Mouse (Mus musculus) erythroblast, embryonic 14.5 days (primary cell): ENCODE data around the gene Tmem191c. TPM values are rescaled to one million over a fixed set of nuclear protein-coding genes. Genes with fewer than 3 reads are reported as not detected.

ENCODE experiments used
- H3K27me3 ChIP-seq: 2 replicates; pipeline ENCODE4 v1.6.1; 2012; ENCODE audit warnings: inconsistent platforms; ENCODE audit not compliant: control insufficient read depth
- H3K36me3 ChIP-seq: 2 replicates; pipeline ENCODE4 v1.6.1; 2012; ENCODE audit warnings: mild to moderate bottlenecking, inconsistent platforms; ENCODE audit not compliant: control insufficient read depth
- H3K4me1 ChIP-seq: 2 replicates; pipeline ENCODE4 v1.6.1; 2012; ENCODE audit warnings: inconsistent platforms; ENCODE audit not compliant: control insufficient read depth
- H3K4me3 ChIP-seq: replicated peaks from 2 replicates; pipeline ENCODE3; 2012; ENCODE audit warnings: moderate library complexity, mild to moderate bottlenecking, inconsistent platforms
- H3K9me3 ChIP-seq: 2 replicates; pipeline ENCODE4 v1.6.1; 2012; ENCODE audit warnings: low read length, inconsistent platforms, mixed read lengths; ENCODE audit not compliant: control insufficient read depth
- GATA1 ChIP-seq: IDR thresholded peaks from 2 replicates; pipeline ENCODE4 v1.6.1; 2012; ENCODE audit warnings: low read length, inconsistent platforms, mixed read lengths
- TAL1 ChIP-seq: IDR thresholded peaks from 3 replicates; pipeline ENCODE4 v1.6.1; 2012; ENCODE audit warnings: low read length, inconsistent platforms, mixed read lengths
- polyA plus RNA-seq: library from polyadenylated mRNA; stranded (reverse); fragments of >175 nt; gene quantifications from 2 replicates; pipeline ENCODE4 v1.2.3, GENCODE M21; 2012

The Tmem191c gene
- polyA plus RNA-seq, 1 experiment = 0.20 TPM

DNA sequence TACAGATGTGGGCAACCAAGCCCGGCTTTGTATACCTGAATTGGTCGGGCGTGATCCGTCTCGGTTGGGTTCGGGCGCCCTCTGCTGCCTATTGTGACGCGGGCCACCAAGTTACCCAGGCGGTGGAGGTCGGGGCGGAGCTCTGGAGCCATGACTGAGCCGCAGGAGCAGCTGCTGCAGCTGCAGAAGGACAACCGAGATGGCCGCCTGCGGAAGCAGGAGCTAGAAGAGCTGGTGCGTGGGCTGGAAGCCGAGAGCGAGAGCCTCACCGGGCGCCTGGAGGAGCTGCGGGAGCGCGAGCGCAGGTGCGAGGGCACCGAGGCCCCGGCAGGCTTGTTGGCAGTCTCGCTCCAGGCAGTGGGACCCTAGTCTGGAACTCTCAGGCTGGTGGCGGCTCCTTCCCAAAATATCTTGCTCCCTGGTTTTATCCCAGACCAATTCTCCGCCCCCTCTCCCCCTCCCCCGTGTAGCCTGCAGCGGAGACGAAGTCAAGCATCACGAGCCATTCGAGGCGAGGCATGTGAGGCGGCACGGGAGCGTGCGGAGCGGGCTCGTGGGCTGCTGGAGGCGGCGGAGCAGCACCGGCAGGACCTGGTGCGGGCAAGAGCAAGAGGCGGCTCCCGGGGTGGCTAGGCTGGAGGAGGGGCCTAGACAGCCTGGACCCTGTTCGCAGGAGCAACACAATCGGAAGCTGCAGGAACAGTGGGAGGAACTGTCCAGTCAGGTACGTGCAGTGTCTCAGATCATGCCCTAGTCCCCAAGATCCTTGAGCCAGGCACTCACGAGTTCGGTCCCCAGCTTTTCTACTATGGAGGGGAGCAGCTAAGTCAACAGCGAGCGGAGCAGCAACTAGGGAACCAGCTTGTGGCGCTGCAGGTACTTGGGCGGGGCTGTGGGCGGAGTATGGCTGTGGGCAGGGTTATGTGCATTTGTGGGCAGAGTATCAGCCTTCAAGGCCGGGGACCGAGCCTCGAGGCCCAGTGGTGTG is 581 bp downstream of the Tmem191c start:
- peaks cover 22% of the 10 kb centered on the region for H3K4me1 ChIP-seq
- TF ChIP-seq GATA1 = no peak
- peak overlapping the region; percentile 67 for H3K4me3 ChIP-seq
- H3K27me3 ChIP-seq = peaks cover 31% of the 10 kb centered on the region
- H3K9me3 ChIP-seq = no peaks in the 10 kb centered on the region
- peaks cover 22% of the 10 kb centered on the region for H3K36me3 ChIP-seq

DNA sequence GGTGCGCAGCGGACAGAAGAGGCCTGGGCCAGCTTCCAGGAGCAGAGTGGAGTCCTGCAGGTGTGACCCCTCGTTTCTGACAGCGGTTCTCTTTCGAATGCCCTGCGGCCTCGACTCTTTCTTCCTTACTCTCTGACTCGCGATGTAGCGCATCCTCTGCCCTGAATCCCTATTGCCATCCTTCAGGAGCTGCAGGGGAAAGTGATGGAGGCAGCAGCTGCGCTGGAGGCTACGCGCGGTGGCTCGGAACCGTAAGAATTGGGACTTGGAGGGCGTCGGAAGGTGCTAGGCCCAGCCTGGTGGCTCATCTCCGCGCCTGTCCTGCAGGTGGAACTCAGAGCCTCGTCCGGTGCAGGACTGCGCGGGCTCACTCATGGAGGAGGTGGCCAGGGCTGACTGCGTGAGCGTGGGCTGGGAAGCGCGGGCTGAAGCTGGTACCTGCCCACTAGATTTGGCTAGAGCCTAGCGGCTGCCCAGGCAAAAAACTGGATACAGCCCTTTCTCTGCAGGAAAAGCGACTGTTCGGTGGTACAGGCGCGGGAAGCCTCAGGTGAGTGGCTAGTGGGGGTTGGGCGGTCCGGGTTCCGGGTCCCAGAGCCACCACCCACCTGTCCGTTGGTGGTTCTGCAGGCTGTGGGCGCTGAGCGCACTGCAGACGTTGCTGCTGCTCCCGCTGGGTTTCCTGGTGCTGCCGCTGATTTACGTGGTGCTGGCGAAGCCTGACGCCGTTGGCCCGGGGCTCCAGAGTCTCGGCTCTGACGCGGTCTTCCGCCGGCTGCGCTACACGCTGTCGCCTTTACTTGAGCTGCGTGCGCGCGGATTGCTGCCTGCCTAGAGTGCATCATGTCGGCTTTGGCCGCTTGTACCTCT is 1.7 kb downstream of the Tmem191c start:
- TF ChIP-seq GATA1 (no peak), TAL1 (no peak)
- Histone ChIP-seq H3K9me3 (no peaks in the 10 kb centered on the region), H3K4me3 (peak overlapping the region; percentile 17), H3K27me3 (peaks cover 31% of the 10 kb centered on the region), H3K36me3 (peaks cover 33% of the 10 kb centered on the region), H3K4me1 (peaks cover 27% of the 10 kb centered on the region)

DNA sequence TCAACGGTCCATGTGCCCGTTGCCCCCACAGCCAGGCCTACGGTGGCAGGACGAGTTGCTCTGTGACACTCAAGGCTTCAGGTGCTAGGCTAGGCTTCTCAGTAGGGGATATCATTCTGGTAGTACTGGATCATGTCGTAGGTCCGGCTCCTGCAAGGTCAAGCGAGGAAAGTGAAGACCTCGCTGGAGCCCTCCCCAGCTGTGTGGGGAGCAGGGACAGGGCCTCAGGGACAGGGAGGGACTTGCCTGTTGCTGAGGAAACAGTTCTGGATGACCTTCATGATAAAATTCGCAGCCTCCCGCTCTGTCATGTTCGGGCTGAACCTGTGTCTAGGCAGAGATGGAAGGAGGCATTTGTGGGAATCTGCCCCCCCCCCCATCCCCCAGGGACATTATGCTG is 4.6 kb downstream of the Tmem191c start:
- Histone ChIP-seq H3K4me3 (no peak overlapping the region), H3K36me3 (peaks cover 59% of the 10 kb centered on the region), H3K27me3 (peaks cover 31% of the 10 kb centered on the region), H3K4me1 (peaks cover 27% of the 10 kb centered on the region), H3K9me3 (no peaks in the 10 kb centered on the region)
- TF ChIP-seq TAL1 (no peak), GATA1 (no peak)

DNA sequence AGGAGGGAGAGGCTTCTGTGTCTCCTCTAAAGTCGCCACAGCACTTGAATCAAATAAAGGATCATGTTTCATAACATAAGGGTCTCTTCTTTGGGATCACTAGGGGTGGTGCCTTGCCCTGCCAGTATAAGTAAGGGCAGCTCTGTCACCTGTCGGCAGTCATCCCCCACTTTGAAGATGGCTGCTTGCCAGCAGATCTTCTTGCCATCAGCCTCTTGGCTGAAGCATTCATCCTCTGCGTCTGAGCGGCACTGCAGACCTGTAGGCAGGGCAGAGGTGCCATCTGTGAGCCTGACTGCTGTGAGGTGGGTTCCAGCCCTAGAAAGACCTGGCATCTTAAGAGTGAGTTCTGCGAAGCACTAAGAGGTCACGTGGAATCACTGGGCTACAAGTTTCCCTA is 7.3 kb downstream of the Tmem191c start:
- Histone ChIP-seq H3K27me3 (peaks cover 10% of the 10 kb centered on the region), H3K4me1 (peaks cover 5% of the 10 kb centered on the region; the same call in 1 of the 2 replicates), H3K9me3 (no peaks in the 10 kb centered on the region), H3K36me3 (peaks cover 75% of the 10 kb centered on the region), H3K4me3 (no peak overlapping the region)
- TF ChIP-seq GATA1 = no peak
- TF ChIP-seq TAL1 = no peak

DNA sequence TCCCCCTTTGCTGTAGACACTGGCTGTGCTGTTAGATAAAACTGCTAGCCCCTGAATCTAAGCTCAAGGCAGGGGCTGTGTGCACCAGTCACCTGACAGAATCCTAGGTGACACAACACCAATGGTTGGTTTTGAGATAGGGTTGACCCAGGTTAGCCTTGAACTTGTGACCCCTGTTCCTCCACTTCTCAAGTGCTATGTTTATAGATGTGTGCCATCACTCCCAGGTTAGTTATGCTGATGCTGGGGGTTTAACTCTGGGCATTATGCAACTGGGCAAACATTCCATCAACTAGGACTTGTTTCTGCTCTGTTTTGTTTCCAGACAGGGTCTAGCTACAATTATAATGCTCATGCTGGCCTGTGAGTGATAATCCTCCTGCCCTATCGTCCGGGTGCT is 11.2 kb downstream of the Tmem191c start:
- Histone ChIP-seq H3K4me3 (no peak overlapping the region), H3K4me1 (peaks cover under 1% of the 10 kb centered on the region; the same call in 1 of the 2 replicates), H3K9me3 (no peaks in the 10 kb centered on the region), H3K36me3 (peaks cover 72% of the 10 kb centered on the region), H3K27me3 (no peaks in the 10 kb centered on the region)
- TF ChIP-seq GATA1 (no peak), TAL1 (no peak)

DNA sequence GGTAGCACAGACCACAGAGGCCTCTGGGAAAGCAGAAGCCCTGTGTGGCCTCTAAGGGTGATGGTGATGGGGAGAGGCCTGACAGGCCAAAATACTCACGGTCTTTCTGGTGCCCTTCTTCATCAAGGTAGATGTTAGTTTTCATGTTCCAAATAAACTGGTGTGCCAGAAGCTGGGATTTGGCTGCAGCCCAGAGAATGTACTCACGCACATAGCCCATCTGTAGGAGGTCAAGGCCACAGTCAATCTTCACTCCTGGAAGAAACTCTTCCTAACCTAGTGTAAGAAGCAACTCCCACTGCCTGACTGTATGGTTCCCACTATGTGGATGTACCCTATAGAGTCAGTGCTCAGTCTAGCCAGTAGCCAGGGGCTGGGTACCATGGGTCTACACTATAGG is 15.1 kb downstream of the Tmem191c start:
- Histone ChIP-seq H3K9me3 (no peaks in the 10 kb centered on the region), H3K4me1 (no peaks in the 10 kb centered on the region), H3K27me3 (no peaks in the 10 kb centered on the region), H3K36me3 (peaks cover 66% of the 10 kb centered on the region), H3K4me3 (no peak overlapping the region)
- TF ChIP-seq TAL1 = no peak
- TF ChIP-seq GATA1 = no peak

DNA sequence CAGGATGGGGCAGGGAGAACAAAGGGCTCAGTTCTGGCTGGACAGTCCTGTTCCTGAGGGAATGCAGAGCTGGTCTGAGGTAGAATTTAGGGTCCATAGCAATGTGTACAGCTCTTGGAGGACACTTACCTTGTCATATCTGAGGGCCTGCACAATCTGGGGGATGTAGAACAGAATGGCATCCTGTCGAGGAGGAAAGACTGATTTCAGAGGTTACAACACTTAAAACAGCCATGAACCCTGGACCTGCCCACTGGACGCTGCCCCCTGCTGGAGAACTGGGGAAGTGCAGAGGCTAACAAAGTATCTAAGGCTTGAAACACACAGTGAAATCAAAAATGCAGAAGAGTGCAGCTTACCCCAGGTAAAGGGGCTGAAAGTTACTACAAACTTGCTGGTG is 16.9 kb downstream of the Tmem191c start:
- Histone ChIP-seq H3K4me1 (no peaks in the 10 kb centered on the region), H3K36me3 (peaks cover 72% of the 10 kb centered on the region), H3K4me3 (no peak overlapping the region), H3K27me3 (no peaks in the 10 kb centered on the region), H3K9me3 (no peaks in the 10 kb centered on the region)
- no peak for TF ChIP-seq TAL1
- TF ChIP-seq GATA1 = no peak

DNA sequence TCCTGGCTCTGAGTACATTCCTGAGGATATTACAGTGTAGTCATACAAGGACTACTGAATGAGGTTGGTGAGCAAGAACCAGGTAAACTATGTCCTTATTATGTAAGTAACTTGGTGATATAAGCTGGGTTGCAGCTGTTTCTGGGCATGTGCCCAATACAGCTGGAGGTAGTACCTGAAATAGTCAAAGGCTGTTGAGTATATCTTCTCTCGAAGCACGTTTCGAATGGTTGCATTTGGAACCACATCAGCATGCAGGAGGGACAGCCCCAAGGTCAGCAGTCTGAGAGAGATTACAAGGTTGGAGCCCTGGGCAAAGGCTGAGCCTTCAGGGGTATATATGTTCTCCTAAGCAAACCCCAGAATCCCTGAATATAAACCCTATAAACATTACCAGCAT is 24.9 kb downstream of the Tmem191c start:
- H3K4me3 ChIP-seq = no peak overlapping the region
- H3K9me3 ChIP-seq = no peaks in the 10 kb centered on the region
- no peaks in the 10 kb centered on the region; the same call in 1 of the 2 replicates for H3K4me1 ChIP-seq
- peaks cover 80% of the 10 kb centered on the region for H3K36me3 ChIP-seq
- TF ChIP-seq GATA1 (no peak), TAL1 (no peak)
- H3K27me3 ChIP-seq = no peaks in the 10 kb centered on the region

DNA sequence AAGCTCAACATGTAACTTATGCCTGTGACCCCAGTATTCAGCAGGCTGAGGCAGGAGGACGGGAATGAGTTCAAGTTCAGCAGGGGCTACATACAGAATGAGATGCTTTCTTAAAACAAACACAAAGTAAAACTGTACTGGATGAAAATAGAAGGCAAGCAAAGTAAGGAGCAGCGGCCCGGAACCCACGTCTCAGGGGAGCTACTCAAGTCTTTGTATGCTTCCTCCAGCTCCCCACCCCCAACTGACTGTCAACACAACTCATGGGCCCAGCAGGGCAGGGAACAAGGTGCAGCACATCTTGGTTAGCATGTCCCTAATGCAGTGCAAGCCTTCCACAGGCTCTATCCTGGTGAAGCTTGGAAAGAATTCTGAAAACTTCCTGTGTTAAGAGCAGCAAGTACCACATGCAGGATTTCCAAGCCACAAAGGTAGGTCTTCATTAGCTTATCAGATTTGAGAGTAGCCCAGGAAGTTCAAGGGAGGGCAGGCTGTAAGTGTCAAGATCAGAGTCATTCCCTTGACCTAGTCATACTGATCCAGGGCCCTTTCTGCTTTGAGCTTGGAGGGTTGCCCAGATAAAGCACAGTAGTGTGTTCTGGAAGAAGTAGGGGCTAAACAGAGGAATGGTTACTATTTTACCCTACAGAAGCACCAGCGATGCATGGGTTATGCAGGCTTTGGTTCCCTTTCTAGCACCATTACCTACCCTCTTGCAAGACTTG is 27.8 kb downstream of the Tmem191c start:
- Histone ChIP-seq H3K4me1 (no peaks in the 10 kb centered on the region; the same call in 1 of the 2 replicates), H3K9me3 (no peaks in the 10 kb centered on the region), H3K27me3 (no peaks in the 10 kb centered on the region), H3K36me3 (peaks cover 80% of the 10 kb centered on the region), H3K4me3 (no peak overlapping the region)
- TF ChIP-seq TAL1 (no peak), GATA1 (no peak)
